Mouse (Mus musculus): ENCODE results near the gene Gm20695. TPM values are rescaled to one million over a fixed set of nuclear protein-coding genes. Genes with fewer than 3 reads are reported as not detected.
A peak's percentile ranks its signal among the peaks of the same experiment; 100 is the strongest.
"Not testable (repeated sequence)": the region's sequence is repeated elsewhere in the genome, so short reads cannot be mapped to it uniquely, and the experiment has no call there.

Gm20695 gene
- total RNA-seq (2021) = under 1 TPM in 1 of 2 experiments, not detected in 1; 0.46 TPM
- long read RNA-seq, partial matches to known transcripts = 0 of 5 reads
- long read RNA-seq, other reads (novel, unspliced or antisense) = 5 of 5 reads

GRCm38 (mm10) chr16:3884201-3885064, at the start of gene Gm20695, which contains the start of gene Zfp597:
Gm20695 (plus strand) TSS chr16:3884648.
Zfp597 (minus strand) TSS chr16:3884561.
- peak; percentile 92 to 96 for DNase-seq (ENCODE audit: low spot score in 2 of 2)

GRCm38 (mm10) chr16:3835461-3835860, 49.0 kb upstream of the Gm20695 start:
- no peak for DNase-seq (ENCODE audit: low spot score in 2 of 2)

DNA sequence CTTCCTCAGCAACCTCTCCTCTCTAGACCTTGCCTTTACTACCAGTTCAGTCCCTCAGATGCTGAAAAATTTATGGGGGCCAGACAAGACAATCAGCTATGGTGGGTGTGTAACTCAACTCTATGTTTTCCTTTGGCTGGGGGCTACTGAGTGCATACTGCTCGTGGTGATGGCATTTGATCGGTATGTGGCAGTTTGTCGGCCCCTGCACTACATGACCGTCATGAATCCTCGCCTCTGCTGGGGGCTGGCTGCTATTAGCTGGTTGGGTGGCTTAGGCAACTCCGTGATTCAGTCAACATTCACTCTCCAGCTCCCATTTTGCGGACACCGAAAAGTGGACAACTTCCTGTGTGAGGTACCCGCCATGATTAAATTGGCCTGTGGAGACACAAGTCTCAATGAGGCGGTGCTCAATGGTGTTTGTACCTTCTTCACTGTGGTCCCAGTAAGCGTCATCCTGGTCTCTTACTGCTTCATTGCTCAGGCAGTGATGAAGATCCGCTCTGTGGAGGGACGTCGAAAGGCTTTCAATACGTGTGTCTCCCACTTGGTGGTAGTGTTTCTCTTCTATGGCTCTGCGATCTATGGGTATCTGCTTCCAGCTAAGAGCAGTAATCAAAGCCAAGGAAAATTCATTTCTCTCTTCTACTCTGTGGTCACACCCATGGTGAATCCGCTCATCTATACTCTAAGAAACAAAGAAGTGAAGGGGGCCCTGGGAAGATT, 45.1 kb upstream of the Gm20695 start:
- DNase-seq (ENCODE audit: low spot score in 2 of 2) = peak; percentile 24 to 39

DNA sequence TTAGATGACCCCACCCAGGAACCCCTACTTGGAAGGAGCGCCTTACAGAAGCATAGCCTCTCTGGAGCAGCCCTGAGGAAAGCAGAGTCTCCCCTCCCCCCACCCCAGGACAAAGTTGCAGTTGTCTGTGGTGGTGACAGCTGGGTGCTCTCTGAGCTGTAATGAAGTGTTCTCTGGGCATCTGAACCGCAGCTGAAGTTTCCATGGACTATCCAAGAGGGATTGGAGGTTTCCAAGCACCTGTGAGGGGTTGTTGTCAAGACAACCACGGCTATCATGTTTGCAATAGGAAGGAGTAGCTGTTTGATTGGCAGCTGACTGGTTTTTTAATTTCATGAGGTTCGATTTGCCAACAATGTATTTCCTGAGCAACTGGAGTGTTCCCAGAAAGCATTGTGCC, 41.5 kb upstream of the Gm20695 start:
- no peak for DNase-seq (ENCODE audit: low spot score in 2 of 2)

GRCm38 (mm10) chr16:3843796-3844195, 40.7 kb upstream of the Gm20695 start:
- no peak for DNase-seq (ENCODE audit: low spot score in 2 of 2)

DNA sequence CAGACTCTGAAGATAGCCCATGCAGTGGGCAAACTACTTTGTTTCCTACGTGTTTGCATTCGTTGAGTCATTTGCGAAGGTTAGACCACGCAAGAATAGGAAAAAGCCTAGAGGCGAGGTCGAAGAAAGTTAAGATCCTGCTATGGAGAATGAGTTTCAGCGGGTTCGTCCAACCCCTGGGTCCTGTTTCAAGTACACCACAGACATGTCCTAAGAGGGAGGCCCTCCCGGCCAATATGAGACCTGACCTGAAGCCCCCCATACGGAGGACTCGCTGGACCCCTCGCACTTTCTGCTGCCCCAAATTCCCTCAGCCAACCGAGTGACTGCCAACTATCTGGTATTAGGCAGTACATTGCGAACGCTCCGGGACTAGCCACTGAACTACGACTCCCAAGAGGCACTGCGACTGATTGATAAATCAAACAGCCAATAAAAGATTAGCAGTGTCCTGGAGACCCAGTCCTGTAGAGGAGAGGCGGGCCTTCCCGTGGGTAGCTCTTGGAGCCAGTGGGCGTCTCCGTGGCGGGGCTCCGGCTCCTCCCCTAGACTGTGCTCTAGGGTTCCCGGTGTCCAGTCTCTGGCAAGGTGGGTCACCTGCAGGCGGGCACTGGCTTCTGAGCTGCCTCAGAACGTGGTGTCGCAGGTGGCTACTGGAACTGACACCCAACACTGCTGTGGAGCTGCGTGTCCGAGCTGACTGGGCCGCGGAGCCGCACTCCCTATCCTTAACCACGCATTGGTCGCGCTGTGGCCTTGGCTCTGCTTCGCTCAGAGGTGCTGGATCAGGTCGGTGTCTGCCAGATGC, 37.5 kb upstream of the Gm20695 start, which contains the start of gene Zfp174:
TSS of gene Zfp174 (plus strand) at position 558 of the 808 bp plus-strand sequence.
- DNase-seq (ENCODE audit: low spot score in 2 of 2) = peak; percentile 85 to 90

DNA sequence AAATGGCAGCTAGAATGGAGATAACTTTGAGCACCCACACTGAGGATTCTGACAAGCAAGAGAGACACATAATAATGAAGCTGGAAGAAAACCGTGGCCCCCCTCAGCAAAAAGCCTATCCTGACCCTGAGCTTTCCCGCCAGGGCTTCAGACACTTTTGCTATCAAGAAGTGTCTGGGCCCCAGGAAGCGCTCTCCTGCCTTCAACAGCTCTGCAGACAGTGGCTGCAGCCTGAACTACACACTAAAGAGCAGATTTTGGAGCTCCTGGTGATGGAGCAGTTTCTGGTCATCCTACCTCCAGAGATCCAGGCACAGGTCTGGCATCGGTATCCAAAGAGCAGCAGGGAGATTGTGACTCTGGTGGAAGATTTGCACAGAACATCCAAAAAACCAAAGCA, 36.6 kb upstream of the Gm20695 start:
- no peak for DNase-seq (ENCODE audit: low spot score in 2 of 2)

- DNase-seq (ENCODE audit: low spot score in 2 of 2) = no peak
These were observed 36.0 kb upstream of the Gm20695 start for GRCm38 (mm10) chr16:3848416-3848815.

DNA sequence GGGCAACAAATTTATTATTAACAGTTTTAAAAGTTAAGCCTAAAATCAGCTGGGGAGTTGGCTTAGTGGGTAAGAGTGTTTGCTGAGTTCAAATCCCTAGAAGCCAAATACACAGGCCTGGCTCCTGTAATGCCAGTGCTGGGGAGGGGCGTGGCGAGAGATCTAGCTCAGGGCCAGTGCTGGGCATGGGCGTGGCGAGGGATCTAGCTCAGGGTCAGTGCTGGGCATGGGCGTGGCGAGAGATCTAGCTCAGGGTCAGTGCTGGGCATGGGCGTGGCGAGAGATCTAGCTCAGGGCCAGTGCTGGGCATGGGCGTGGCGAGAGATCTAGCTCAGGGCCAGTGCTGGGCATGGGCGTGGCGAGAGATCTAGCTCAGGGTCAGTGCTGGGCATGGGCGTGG, 33.1 kb upstream of the Gm20695 start:
- DNase-seq (ENCODE audit: low spot score in 2 of 2) = not testable (repeated sequence)

- no peak for DNase-seq (ENCODE audit: low spot score in 2 of 2)
These were observed 31.9 kb upstream of the Gm20695 start for GRCm38 (mm10) chr16:3852586-3852985.

GRCm38 (mm10) chr16:3854437-3855182, 29.8 kb upstream of the Gm20695 start:
- DNase-seq (ENCODE audit: low spot score in 2 of 2) = no peak

GRCm38 (mm10) chr16:3855776-3856175, 28.7 kb upstream of the Gm20695 start:
- DNase-seq (ENCODE audit: low spot score in 2 of 2) = no peak

DNA sequence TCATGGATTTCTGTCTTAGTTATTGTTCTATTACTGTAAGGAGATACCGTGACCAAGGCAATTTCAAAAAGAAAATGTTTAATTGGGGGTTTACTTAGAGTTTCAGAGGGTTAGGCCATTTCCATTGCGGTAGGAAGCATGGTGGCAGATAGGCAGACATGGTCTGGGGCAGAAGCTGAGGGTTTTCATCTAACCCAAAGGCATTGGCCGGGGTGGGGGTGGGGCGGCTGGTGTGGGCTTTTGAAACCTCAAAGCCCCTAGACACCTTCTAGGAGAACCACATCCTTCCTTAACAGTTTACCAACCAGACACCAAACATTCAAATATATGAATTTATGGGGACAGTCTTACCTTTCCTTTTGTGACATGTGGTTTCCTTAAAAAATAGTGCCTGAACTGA, 25.2 kb upstream of the Gm20695 start:
- DNase-seq (ENCODE audit: low spot score in 2 of 2) = no peak

DNA sequence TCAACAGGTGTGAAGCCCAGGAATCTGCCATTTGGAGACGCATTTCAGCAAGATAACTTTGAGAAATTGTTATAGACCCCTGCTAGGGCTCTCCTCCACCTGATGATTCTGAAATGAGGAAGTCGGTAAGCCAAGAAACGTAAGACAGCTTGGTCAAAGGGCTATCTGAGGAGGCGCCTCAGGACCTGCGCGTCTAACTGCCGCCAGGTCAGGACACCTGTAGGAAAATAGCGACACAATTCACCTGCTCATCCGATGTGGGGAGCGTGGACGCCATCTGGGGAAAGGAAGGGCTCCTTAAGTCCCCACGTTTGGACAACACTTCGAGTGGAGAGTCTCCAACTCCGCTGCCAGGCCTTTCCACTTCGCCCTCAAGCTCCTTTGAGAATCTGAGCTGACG, 12.6 kb upstream of the Gm20695 start:
- DNase-seq (ENCODE audit: low spot score in 2 of 2) = no peak

- DNase-seq (ENCODE audit: low spot score in 2 of 2) = peak; percentile 83 to 87
These were observed 12.0 kb upstream of the Gm20695 start, which contains the start of gene Naa60 for GRCm38 (mm10) chr16:3872216-3873047. Naa60 (plus strand) TSS chr16:3872375.

DNA sequence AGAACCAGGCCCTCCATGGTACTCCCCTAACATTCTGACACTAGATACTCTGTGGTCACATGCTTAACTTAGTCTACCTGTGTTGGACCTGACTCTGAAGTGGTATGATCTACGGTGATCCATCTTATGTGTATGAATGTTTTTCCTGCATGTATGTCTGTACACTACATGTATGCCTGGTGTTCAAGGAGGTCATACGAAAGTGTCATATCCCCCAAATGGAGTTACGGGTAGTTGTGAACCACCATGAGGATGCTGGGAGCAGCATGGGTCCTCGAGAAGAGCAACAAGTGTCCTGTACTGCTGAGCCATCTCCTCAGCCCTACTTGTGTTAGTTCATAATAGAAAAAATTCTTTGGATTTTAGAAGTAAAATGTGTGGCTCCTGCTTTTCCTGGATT, 8.1 kb upstream of the Gm20695 start:
- DNase-seq (ENCODE audit: low spot score in 2 of 2) = no peak

DNA sequence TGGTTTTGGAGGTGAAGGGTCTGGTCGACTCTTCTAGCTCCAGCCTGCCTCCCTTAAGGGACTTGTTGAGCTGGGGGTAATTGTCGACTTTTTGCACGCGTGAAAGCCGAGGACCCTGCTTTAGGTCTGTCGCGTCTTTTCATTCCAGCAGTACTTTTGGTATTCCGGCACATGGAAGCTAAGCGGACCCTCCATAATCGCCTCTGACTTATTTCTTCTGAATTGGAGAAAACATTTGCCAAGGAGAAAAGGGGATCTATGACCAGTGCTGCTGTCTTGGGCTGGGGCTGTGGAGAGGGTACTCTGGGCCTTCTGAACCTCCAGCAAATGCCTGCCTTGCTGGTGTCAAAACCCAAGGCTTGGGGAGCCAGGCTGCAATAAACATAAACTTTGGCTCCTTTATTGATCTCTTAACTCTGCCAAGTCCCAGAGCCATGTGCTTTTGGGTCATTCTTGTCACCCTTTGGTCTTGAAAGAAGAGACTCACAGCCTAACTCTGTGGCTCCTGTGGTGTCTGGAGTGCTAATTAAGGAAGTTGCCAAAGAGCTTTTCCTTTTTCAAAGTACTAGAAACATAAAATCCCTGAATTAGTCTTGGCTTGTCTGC, 720 bp downstream of the Gm20695 start:
- peak in 1 of 2 experiments; percentile 33 for DNase-seq (ENCODE audit: low spot score in 2 of 2)

- no peak for DNase-seq (ENCODE audit: low spot score in 2 of 2)
These were observed 7.3 kb downstream of the Gm20695 start for GRCm38 (mm10) chr16:3891621-3892295.
